Comparison of ENCODE assay signal across 8 mouse cellular contexts in genomic region chr1:37872131-37873067, GRCm38 (mm10). TPM values are rescaled to one million over a fixed set of nuclear protein-coding genes. Genes with fewer than 3 reads are reported as not detected.
DNase-seq lines count a peak whose midpoint lies in the region; ATAC-seq and TF ChIP-seq lines count a peak whose summit lies in the region.

No protein-coding gene starts in this region.

- peaks cover 20 to 27% of the 10 kb centered on the region in 2 experiments for H3K36me3 ChIP-seq in CH12.LX (replicated peaks in 1 of 2; ENCODE audit: control insufficient read depth in 1 of 2, insufficient read depth in 1 of 2, low read length in 1 of 2)
- peaks cover 28% of the 10 kb centered on the region for H3K36me3 ChIP-seq in heart, embryonic 13.5 days
- H3K36me3 ChIP-seq in liver, embryonic 12.5 days, result peaks cover 32% of the 10 kb centered on the region
- peaks cover 17% of the 10 kb centered on the region; the same call in 1 of the 2 replicates for H3K36me3 ChIP-seq in stomach, embryonic 14.5 days (ENCODE audit: control insufficient read depth, insufficient read depth, low read length)

- no peak for TF ChIP-seq CTCF in CH12.LX (conservative IDR thresholded peaks at IDR 0.05 in 1 of 2, IDR thresholded peaks at IDR 0.05 in 1 of 2; ENCODE audit: low read depth in 2 of 2, low read length in 2 of 2)

- peaks cover 2 to 11% of the 10 kb centered on the region in 2 experiments; a peak in 2 of 4 replicates for H3K4me1 ChIP-seq in CH12.LX (ENCODE audit: control insufficient read depth in 1 of 2, insufficient read depth in 2 of 2)
- H3K4me1 ChIP-seq in heart, embryonic 13.5 days, result peaks cover 13% of the 10 kb centered on the region
- H3K4me1 ChIP-seq in liver, embryonic 12.5 days, result peaks cover 42% of the 10 kb centered on the region
- no peaks in the 10 kb centered on the region for H3K4me1 ChIP-seq in stomach, embryonic 14.5 days (ENCODE audit: control insufficient read depth, insufficient read depth, low read length)

- H3K27me3 ChIP-seq in CH12.LX (replicated peaks), result peaks cover 14% of the 10 kb centered on the region
- peaks cover 18% of the 10 kb centered on the region for H3K27me3 ChIP-seq in heart, embryonic 13.5 days (replicated peaks)
- no peaks in the 10 kb centered on the region; the same call in 1 of the 2 replicates for H3K27me3 ChIP-seq in liver, embryonic 12.5 days (replicated peaks)
- no peaks in the 10 kb centered on the region for H3K27me3 ChIP-seq in stomach, embryonic 14.5 days (ENCODE audit: control insufficient read depth, insufficient read depth, low read length)

- no peak overlapping the region for H3K27ac ChIP-seq in CH12.LX (ENCODE audit: insufficient read depth, low read depth)
- H3K27ac ChIP-seq in heart, embryonic 13.5 days (replicated peaks), result peak overlapping the region; percentile 86
- H3K27ac ChIP-seq in liver, embryonic 12.5 days, result peak overlapping the region; percentile 76
- peak overlapping the region; percentile 72 for H3K27ac ChIP-seq in stomach, embryonic 14.5 days (ENCODE audit: low read length)

- dilution Hi-C loops in CH12.LX (cut with MboI; ENCODE audit: extremely low pct_ligation_motif_present, extremely low pct_unique_long_range_greater_than_20kb, low sequenced_read_pairs), result no loop called here

- WGBS in heart, embryonic 13.5 days, result 5% methylated on average over 33 of the region's 33 CpGs
- 4% methylated on average over 33 of the region's 33 CpGs for WGBS in liver, embryonic 12.5 days (ENCODE audit: insufficient replicate concordance)
- 5% methylated on average over 33 of the region's 33 CpGs for WGBS in stomach, embryonic 14.5 days

- ATAC-seq in heart, embryonic 13.5 days (ENCODE audit: extremely low read depth, insufficient number of reproducible peaks, low FRiP score, low TSS enrichment), result peak; percentile 86
- peak; percentile 88 for ATAC-seq in liver, embryonic 12.5 days
- peak; percentile 89 for ATAC-seq in stomach, embryonic 14.5 days (ENCODE audit: insufficient number of reproducible peaks, insufficient read depth, low FRiP score, low read depth)

- peak overlapping the region; percentile 97 for H3K4me2 ChIP-seq in CH12.LX (ENCODE audit: insufficient read depth, low read depth, poor library complexity, severe bottlenecking)
- H3K4me2 ChIP-seq in heart, embryonic 13.5 days, result peak overlapping the region; percentile 72
- H3K4me2 ChIP-seq in liver, embryonic 12.5 days, result peak overlapping the region; percentile 84
- H3K4me2 ChIP-seq in stomach, embryonic 14.5 days (replicated peaks; ENCODE audit: low read depth, low read length), result peak overlapping the region; percentile 74

- H3K9me3 ChIP-seq in CH12.LX (replicated peaks; ENCODE audit: low read length), result peaks cover 3% of the 10 kb centered on the region
- H3K9me3 ChIP-seq in heart, embryonic 13.5 days, result peaks cover 6% of the 10 kb centered on the region; the same call in 1 of the 2 replicates
- H3K9me3 ChIP-seq in liver, embryonic 12.5 days (replicated peaks), result peaks cover 9% of the 10 kb centered on the region; the same call in 1 of the 2 replicates
- 0 out of 2 replicates have a peak, but pooled peaks cover 6% of the 10 kb centered on the region for H3K9me3 ChIP-seq in stomach, embryonic 14.5 days (ENCODE audit: control insufficient read depth, low read depth, low read length)

- no peaks in the 10 kb centered on the region for H3K79me2 ChIP-seq in CH12.LX (replicated peaks; ENCODE audit: control insufficient read depth, extremely low read depth, insufficient read depth, poor library complexity, severe bottlenecking)

- DNase-seq in CH12.LX (ENCODE audit: extremely low read depth), result peak; percentile 84
- DNase-seq in c-Kit-negative CD71-positive TER-119-positive erythroid progenitor cells, embryonic 14.5 days (ENCODE audit: low read depth, low spot score), result peak; percentile 62
- peak; percentile 39 for DNase-seq in fat pad, adult 2 months (ENCODE audit: extremely low read depth, low read depth, low spot score)
- peak; percentile 91 for DNase-seq in kidney, postnatal 10 days
- DNase-seq in natural killer cell, adult 2 months (ENCODE audit: low spot score in 2 of 2), result peak; percentile 60 to 76

- peak overlapping the region; percentile 53 to 69 (median 61) for H3K4me3 ChIP-seq in CH12.LX (replicated peaks in 1 of 3; ENCODE audit: low read depth in 2 of 3, low read length in 2 of 3, poor library complexity in 1 of 3)
- H3K4me3 ChIP-seq in heart, embryonic 13.5 days, result peak overlapping the region; percentile 67
- H3K4me3 ChIP-seq in liver, embryonic 12.5 days, result peak overlapping the region; percentile 67
- peak overlapping the region; percentile 51 for H3K4me3 ChIP-seq in stomach, embryonic 14.5 days (ENCODE audit: low read depth, low read length)

- H3K9ac ChIP-seq in CH12.LX (ENCODE audit: insufficient read depth, low read depth), result peak overlapping the region; percentile 53
- peak overlapping the region; percentile 72 for H3K9ac ChIP-seq in heart, embryonic 13.5 days
- H3K9ac ChIP-seq in liver, embryonic 12.5 days, result peak overlapping the region; percentile 67
- peak overlapping the region; percentile 33; the same call in 1 of the 2 replicates for H3K9ac ChIP-seq in stomach, embryonic 14.5 days (replicated peaks; ENCODE audit: low read depth, low read length)

- in situ Hi-C loops in CH12.LX (cut with MboI; ENCODE audit: low pct_ligation_motif_present, low pct_unique_long_range_greater_than_20kb, low sequenced_read_pairs), result loop anchor here (10.0 kb wide), 2 partner anchors 188 to 252 kb away; partner anchors contain the start of gene Rev1

- TF ChIP-seq RAD21 in CH12.LX (IDR thresholded peaks at IDR 0.05; ENCODE audit: low read depth, low read length), result no peak

- peak; percentile 70 for TF ChIP-seq POLR2A in CH12.LX (IDR thresholded peaks at IDR 0.05; ENCODE audit: low read depth, low read length)

- no peak for TF ChIP-seq EP300 in CH12.LX (IDR thresholded peaks at IDR 0.05; ENCODE audit: low read length)

TF ChIP-seq in CH12.LX, 34 proteins besides CTCF, POLR2A, EP300 and RAD21 (continues in another document):
- TF ChIP-seq MYC (IDR thresholded peaks at IDR 0.05; ENCODE audit: low read depth, low read length) (peak; percentile 94), E2F4 (IDR thresholded peaks at IDR 0.05; ENCODE audit: insufficient replicate concordance, low read depth, low read length) (no peak), MAFK (IDR thresholded peaks at IDR 0.05; ENCODE audit: insufficient replicate concordance, low read length) (no peak), PAX5 (IDR thresholded peaks at IDR 0.05; ENCODE audit: low read length) (no peak), SMC3 (IDR thresholded peaks at IDR 0.05; ENCODE audit: low read depth, low read length) (no peak), USF2 (conservative IDR thresholded peaks at IDR 0.05; ENCODE audit: low read depth, low read length) (no peak), ZNF384 (IDR thresholded peaks at IDR 0.05; ENCODE audit: low read depth, low read length) (peak; percentile 26; the same call in 1 of the 2 replicates), ETS1 (conservative IDR thresholded peaks at IDR 0.05; ENCODE audit: low read depth, low read length) (0 out of 2 replicates have a peak, but pooled peaks have one; percentile 17), ZC3H11A (IDR thresholded peaks at IDR 0.05; ENCODE audit: low read depth, low read length) (no peak), MAZ (IDR thresholded peaks at IDR 0.05; ENCODE audit: low read depth, low read length) (0 out of 2 replicates have a peak, but pooled peaks have one; percentile 47), MAX (IDR thresholded peaks at IDR 0.05; ENCODE audit: low read length) (peak; percentile 79), CHD1 (IDR thresholded peaks at IDR 0.05; ENCODE audit: low read depth, low read length) (no peak), ZKSCAN1 (IDR thresholded peaks at IDR 0.05; ENCODE audit: borderline replicate concordance, low read depth, low read length) (no peak)

RNA-seq across cellular contexts. Expression of gene Lipt1, which starts 0.9 kb away (rescaled TPM):
- total RNA-seq in CH12.LX (2012; rRNA removed) (7.9 and 8.6 TPM in 2 replicates), CH12.LX (2014; rRNA removed) (12.4 and 13.2 TPM in 2 replicates)
- polyA plus RNA-seq in CH12.LX (2012; ENCODE audit: insufficient read length, low read depth), result 7.5 and 8.1 TPM in 2 replicates
- polyA plus RNA-seq in heart, embryonic 13.5 days (2015; fragmentation: Nextera tagmentation; extraction: Ambion mirVana), result 7.1 and 8.2 TPM in 2 replicates
- polyA plus RNA-seq in liver, embryonic 12.5 days (2016; fragmentation: Nextera tagmentation; extraction: Ambion mirVana), result 6.8 and 8.0 TPM in 2 replicates
- 8.5 and 10.2 TPM in 2 replicates for polyA plus RNA-seq in stomach, embryonic 14.5 days (2014; fragmentation: Nextera tagmentation; extraction: Ambion mirVana)

RNA-seq across cellular contexts. Expression of gene Tsga10, which starts 6.2 kb away (rescaled TPM):
- total RNA-seq in CH12.LX (2012; rRNA removed) (0.29 and 0.47 TPM in 2 replicates), CH12.LX (2014; rRNA removed) (0.55 and 0.70 TPM in 2 replicates)
- 0.57 and 0.75 TPM in 2 replicates for polyA plus RNA-seq in CH12.LX (2012; ENCODE audit: insufficient read length, low read depth)
- 3.6 and 3.8 TPM in 2 replicates for polyA plus RNA-seq in heart, embryonic 13.5 days (2015; fragmentation: Nextera tagmentation; extraction: Ambion mirVana)
- polyA plus RNA-seq in liver, embryonic 12.5 days (2016; fragmentation: Nextera tagmentation; extraction: Ambion mirVana), result 2.2 and 2.3 TPM in 2 replicates
- 6.1 and 6.3 TPM in 2 replicates for polyA plus RNA-seq in stomach, embryonic 14.5 days (2014; fragmentation: Nextera tagmentation; extraction: Ambion mirVana)

RNA-seq across cellular contexts. Expression of gene Mitd1, which starts 17.8 kb away (rescaled TPM):
- 13.3 and 15.9 TPM in 2 replicates for total RNA-seq in CH12.LX (2012; rRNA removed)
- 28.1 and 31.3 TPM in 2 replicates for total RNA-seq in CH12.LX (2014; rRNA removed)
- polyA plus RNA-seq in CH12.LX (2012; ENCODE audit: insufficient read length, low read depth), result 19.9 and 20.1 TPM in 2 replicates
- 9.8 and 11.5 TPM in 2 replicates for polyA plus RNA-seq in heart, embryonic 13.5 days (2015; fragmentation: Nextera tagmentation; extraction: Ambion mirVana)
- polyA plus RNA-seq in liver, embryonic 12.5 days (2016; fragmentation: Nextera tagmentation; extraction: Ambion mirVana), result 18.7 and 22.3 TPM in 2 replicates
- 28.8 and 33.0 TPM in 2 replicates for polyA plus RNA-seq in stomach, embryonic 14.5 days (2014; fragmentation: Nextera tagmentation; extraction: Ambion mirVana)

RNA-seq across cellular contexts. Expression of gene Mrpl30, which starts 17.9 kb away (rescaled TPM):
- total RNA-seq in CH12.LX (2012; rRNA removed) (107 and 134 TPM in 2 replicates), CH12.LX (2014; rRNA removed) (242 and 267 TPM in 2 replicates)
- 118 and 141 TPM in 2 replicates for polyA plus RNA-seq in CH12.LX (2012; ENCODE audit: insufficient read length, low read depth)
- polyA plus RNA-seq in heart, embryonic 13.5 days (2015; fragmentation: Nextera tagmentation; extraction: Ambion mirVana), result 267 and 281 TPM in 2 replicates
- polyA plus RNA-seq in liver, embryonic 12.5 days (2016; fragmentation: Nextera tagmentation; extraction: Ambion mirVana), result 216 and 221 TPM in 2 replicates
- polyA plus RNA-seq in stomach, embryonic 14.5 days (2014; fragmentation: Nextera tagmentation; extraction: Ambion mirVana), result 249 and 272 TPM in 2 replicates

RNA-seq across cellular contexts. Expression of gene Lyg2, which starts 43.9 kb away (rescaled TPM):
- total RNA-seq in CH12.LX (2012; rRNA removed) (not detected in 2 replicates), CH12.LX (2014; rRNA removed) (not detected in 2 replicates)
- polyA plus RNA-seq in CH12.LX (2012; ENCODE audit: insufficient read length, low read depth), result not detected in 2 replicates
- polyA plus RNA-seq in heart, embryonic 13.5 days (2015; fragmentation: Nextera tagmentation; extraction: Ambion mirVana), result not detected in 2 replicates
- polyA plus RNA-seq in liver, embryonic 12.5 days (2016; fragmentation: Nextera tagmentation; extraction: Ambion mirVana), result not detected in 2 replicates
- not detected in 2 replicates for polyA plus RNA-seq in stomach, embryonic 14.5 days (2014; fragmentation: Nextera tagmentation; extraction: Ambion mirVana)

Comparison
In these comparisons a context has a peak if more than half of its experiments do, and no peak if none do; other contexts are left out.
1. DNase-seq: peak in every context shown above with its lines; median percentile 91 in kidney, postnatal 10 days; 84 in CH12.LX; 68 in natural killer cell, adult 2 months; 62 in c-Kit-negative CD71-positive TER-119-positive erythroid progenitor cells, embryonic 14.5 days; 39 in fat pad, adult 2 months.